Mouse (Mus musculus): ENCODE data around the gene Lef1. TPM values are rescaled to one million over a fixed set of nuclear protein-coding genes. Genes with fewer than 3 reads are reported as not detected.

The Lef1 gene
- total and polyA plus RNA-seq, 2 experiments from 2014 or later, result 5.6 to 7.2 TPM

DNA sequence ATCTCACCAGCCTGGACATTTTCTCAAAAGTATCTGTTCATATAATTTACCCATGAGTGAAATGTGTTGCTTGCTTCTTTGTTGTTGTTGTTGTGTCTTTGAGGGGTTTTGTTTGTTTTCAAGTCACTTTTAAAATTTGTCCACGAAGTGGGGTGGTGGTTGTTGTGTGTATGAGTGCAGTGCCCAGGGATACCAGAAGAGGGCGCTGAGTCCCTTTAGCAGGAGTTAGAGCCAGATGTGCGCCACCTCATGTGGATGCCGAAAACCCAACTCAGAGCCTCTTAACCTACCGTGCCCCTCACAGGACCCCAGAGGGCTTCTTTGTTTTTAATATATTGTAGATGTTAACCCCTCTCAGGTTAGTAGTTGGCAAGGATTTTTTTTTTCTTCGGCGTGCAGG lies 101.9 kb downstream of the Lef1 start:
- no peak overlapping the region for H3K4me3 ChIP-seq (ENCODE audit: low read length)
- DNase-seq (ENCODE audit: low spot score), result no peak
- peak; percentile 31 for TF ChIP-seq CTCF (IDR thresholded peaks at IDR 0.05; ENCODE audit: low read depth)
- H3K27me3 ChIP-seq (ENCODE audit: insufficient read depth, low read length), result no peaks in the 10 kb centered on the region
- no peaks in the 10 kb centered on the region for H3K4me1 ChIP-seq (ENCODE audit: insufficient read depth, low read length)
- H3K4me2 ChIP-seq (ENCODE audit: low read depth, low read length), result no peak overlapping the region
- H3K27ac ChIP-seq, result no peak overlapping the region
- no peaks in the 10 kb centered on the region for H3K36me3 ChIP-seq (ENCODE audit: insufficient read depth, low read length)
- no peak overlapping the region for H3K9ac ChIP-seq (replicated peaks; ENCODE audit: low read length)
- H3K9me3 ChIP-seq (ENCODE audit: low read length), result no peaks in the 10 kb centered on the region
- 88% methylated on average over 7 of the region's 7 CpGs for WGBS
- ATAC-seq, result no peak

DNA sequence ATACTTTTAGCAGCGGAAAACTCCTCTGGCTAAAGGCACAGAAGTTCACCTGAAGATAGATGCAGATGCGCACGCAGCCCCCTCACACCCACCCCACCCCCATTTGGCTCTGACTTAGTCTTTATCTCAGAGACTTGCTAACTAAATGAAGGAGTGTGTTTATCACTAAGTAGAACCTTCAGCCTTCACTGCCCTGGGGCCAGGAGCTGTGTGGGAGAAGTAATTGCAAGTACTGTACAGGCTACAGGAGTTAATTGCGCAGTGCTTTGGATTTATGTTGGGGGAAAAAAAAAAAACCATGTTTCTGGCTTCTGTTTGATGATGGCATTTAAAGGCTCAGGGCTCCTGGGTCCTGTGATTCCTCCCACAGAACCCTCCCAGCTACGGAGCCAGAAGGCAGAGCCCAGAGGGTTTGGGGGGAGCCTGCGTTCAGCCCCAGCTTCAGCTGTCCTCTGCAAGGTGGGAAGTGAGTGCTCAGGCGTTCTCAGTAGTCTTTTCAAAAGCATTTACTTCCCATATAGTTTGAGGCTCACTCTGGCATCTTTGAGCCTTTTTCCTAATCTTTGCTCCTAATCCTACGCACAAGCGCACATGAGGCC lies 103.9 kb downstream of the Lef1 start:
- no peak for TF ChIP-seq CTCF (IDR thresholded peaks at IDR 0.05; ENCODE audit: low read depth)
- Histone ChIP-seq H3K4me1 (ENCODE audit: insufficient read depth, low read length) (no peaks in the 10 kb centered on the region), H3K9me3 (ENCODE audit: low read length) (no peaks in the 10 kb centered on the region), H3K4me2 (ENCODE audit: low read depth, low read length) (no peak overlapping the region), H3K27me3 (ENCODE audit: insufficient read depth, low read length) (no peaks in the 10 kb centered on the region), H3K27ac (no peak overlapping the region), H3K36me3 (ENCODE audit: insufficient read depth, low read length) (no peaks in the 10 kb centered on the region), H3K4me3 (ENCODE audit: low read length) (no peak overlapping the region), H3K9ac (replicated peaks; ENCODE audit: low read length) (no peak overlapping the region)
- no peak for DNase-seq (ENCODE audit: low spot score)
- WGBS, result 85% methylated on average over 9 of the region's 9 CpGs
- no peak for ATAC-seq

DNA sequence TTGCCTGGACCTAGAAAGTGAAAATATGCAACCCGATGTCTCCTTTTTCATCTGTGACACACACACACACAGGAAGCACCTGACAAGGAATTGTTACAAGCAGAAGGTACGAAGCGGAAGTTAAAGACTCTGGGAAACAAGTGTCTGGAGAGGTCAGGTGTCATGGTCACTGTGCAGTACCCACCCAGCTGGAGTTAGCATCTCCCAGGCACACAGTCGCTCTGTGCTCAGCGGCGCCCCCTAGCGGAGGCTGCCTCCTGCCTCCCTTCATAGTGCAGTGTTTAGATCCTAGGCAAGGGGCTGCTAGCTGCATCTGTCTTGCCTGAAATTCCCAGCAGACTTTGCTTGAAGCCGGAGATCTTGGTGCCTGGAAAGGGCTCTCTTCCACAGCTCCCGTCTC lies 104.6 kb downstream of the Lef1 start:
- Histone ChIP-seq H3K4me1 (ENCODE audit: insufficient read depth, low read length) (no peaks in the 10 kb centered on the region), H3K27ac (no peak overlapping the region), H3K9ac (replicated peaks; ENCODE audit: low read length) (no peak overlapping the region), H3K36me3 (ENCODE audit: insufficient read depth, low read length) (no peaks in the 10 kb centered on the region), H3K4me3 (ENCODE audit: low read length) (no peak overlapping the region), H3K27me3 (ENCODE audit: insufficient read depth, low read length) (no peaks in the 10 kb centered on the region), H3K9me3 (ENCODE audit: low read length) (no peaks in the 10 kb centered on the region), H3K4me2 (ENCODE audit: low read depth, low read length) (no peak overlapping the region)
- ATAC-seq, result 0 out of 2 replicates have a peak, but pooled peaks have one; percentile 18
- peak; percentile 67 for TF ChIP-seq CTCF (IDR thresholded peaks at IDR 0.05; ENCODE audit: low read depth)
- WGBS, result 63% methylated on average over 9 of the region's 9 CpGs
- DNase-seq (ENCODE audit: low spot score), result no peak

DNA sequence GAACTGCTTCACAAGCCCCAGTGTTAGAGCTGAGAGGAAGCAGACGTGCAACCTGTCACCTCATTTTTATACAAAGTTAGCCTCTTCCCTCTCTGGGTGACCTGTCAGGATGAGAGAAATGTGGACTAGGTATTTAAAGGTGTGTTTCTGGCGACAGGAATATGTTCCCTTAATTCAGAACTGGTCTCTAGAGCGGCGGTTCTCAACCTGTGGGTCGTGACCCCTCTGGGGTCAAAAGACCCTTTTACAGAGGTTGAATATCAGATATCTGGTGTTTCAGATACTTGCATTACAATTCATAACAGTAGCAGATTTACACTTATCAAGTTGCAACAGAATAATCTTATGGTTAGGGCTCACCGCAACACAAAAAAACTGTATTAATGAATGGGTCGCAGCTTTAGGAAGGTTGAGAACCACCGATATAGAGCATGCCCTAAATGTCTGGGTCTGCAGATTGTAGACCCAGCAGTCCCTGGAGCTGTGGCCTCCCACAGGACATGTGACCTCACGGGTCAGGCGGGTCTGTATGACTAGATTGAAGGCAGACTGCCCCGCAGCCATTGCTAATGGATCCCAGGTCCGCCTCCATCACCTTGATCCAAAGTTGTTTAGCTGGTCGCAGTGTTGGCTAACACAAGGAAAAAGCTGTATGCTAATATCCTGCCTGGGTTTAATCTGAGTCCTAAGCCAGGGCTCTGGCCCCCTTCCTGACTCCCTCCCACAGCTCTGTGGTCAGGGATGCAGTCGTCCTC lies 108.5 kb downstream of the Lef1 start:
- Histone ChIP-seq H3K9ac (replicated peaks; ENCODE audit: low read length) (no peak overlapping the region), H3K36me3 (ENCODE audit: insufficient read depth, low read length) (no peaks in the 10 kb centered on the region), H3K4me3 (ENCODE audit: low read length) (no peak overlapping the region), H3K9me3 (ENCODE audit: low read length) (no peaks in the 10 kb centered on the region), H3K27me3 (ENCODE audit: insufficient read depth, low read length) (no peaks in the 10 kb centered on the region), H3K27ac (no peak overlapping the region), H3K4me2 (ENCODE audit: low read depth, low read length) (no peak overlapping the region), H3K4me1 (ENCODE audit: insufficient read depth, low read length) (no peaks in the 10 kb centered on the region)
- WGBS, result 90% methylated on average over 14 of the region's 14 CpGs
- TF ChIP-seq CTCF (IDR thresholded peaks at IDR 0.05; ENCODE audit: low read depth), result no peak
- no peak for ATAC-seq
- DNase-seq (ENCODE audit: low spot score), result no peak

DNA sequence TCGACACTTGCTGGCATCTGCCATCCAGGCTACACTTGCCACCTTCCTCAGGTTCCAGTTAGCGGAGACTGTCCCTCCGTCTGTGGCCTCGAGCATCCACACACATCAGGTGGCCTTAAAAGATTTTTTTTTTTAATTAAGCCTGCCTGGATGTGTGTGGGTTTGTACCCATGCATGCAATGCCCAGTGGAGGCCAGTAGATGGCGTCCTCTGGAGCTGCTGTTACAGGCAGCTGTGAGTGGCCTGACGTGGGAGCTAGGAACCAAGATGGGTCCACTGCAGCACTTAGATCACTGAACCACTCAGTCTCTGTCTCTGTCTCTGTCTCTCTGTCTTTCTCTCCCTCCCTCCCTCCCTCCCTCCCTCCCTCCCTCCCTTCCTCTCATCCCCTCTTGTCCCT lies 117.8 kb downstream of the Lef1 start:
- DNase-seq (ENCODE audit: low spot score) (no peak), ATAC-seq (no peak)
- Histone ChIP-seq H3K27me3 (ENCODE audit: insufficient read depth, low read length) (no peaks in the 10 kb centered on the region), H3K4me2 (ENCODE audit: low read depth, low read length) (no peak overlapping the region), H3K4me1 (ENCODE audit: insufficient read depth, low read length) (no peaks in the 10 kb centered on the region), H3K9me3 (ENCODE audit: low read length) (no peaks in the 10 kb centered on the region), H3K4me3 (ENCODE audit: low read length) (no peak overlapping the region), H3K9ac (replicated peaks; ENCODE audit: low read length) (no peak overlapping the region), H3K27ac (no peak overlapping the region), H3K36me3 (ENCODE audit: insufficient read depth, low read length) (no peaks in the 10 kb centered on the region)
- TF ChIP-seq CTCF (IDR thresholded peaks at IDR 0.05; ENCODE audit: low read depth), result peak; percentile 44; the same call in 1 of the 2 replicates
- 72% methylated on average over 6 of the region's 6 CpGs for WGBS

DNA sequence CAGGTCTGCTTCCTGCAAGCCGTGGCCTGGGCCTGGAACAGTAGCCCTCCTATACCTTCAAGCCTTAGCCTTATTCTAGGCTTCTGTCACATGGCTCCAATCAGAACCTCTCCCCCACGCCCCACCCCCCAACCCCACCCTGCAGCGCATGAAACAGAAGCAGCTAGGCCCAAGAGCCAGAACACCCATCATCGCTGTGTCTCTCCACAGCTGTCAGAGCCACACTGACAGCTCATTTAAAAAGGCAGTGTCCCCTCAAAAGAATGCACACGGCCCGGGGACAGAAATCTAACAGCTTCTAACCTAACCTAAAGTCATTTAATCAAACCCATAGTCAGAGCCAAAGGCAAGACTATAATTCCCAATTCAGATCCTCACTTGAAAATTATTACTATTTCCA lies 126.8 kb downstream of the Lef1 start:
- WGBS, result 87% methylated on average over 6 of the region's 6 CpGs
- H3K36me3 ChIP-seq (ENCODE audit: insufficient read depth, low read length), result no peaks in the 10 kb centered on the region
- ATAC-seq, result no peak
- TF ChIP-seq CTCF (IDR thresholded peaks at IDR 0.05; ENCODE audit: low read depth), result no peak
- no peak overlapping the region for H3K4me2 ChIP-seq (ENCODE audit: low read depth, low read length)
- no peaks in the 10 kb centered on the region for H3K27me3 ChIP-seq (ENCODE audit: insufficient read depth, low read length)
- H3K9ac ChIP-seq (replicated peaks; ENCODE audit: low read length), result no peak overlapping the region
- H3K9me3 ChIP-seq (ENCODE audit: low read length), result no peaks in the 10 kb centered on the region
- no peak for DNase-seq (ENCODE audit: low spot score)
- H3K4me3 ChIP-seq (ENCODE audit: low read length), result no peak overlapping the region
- H3K27ac ChIP-seq, result no peak overlapping the region
- H3K4me1 ChIP-seq (ENCODE audit: insufficient read depth, low read length), result no peaks in the 10 kb centered on the region
